Mouse (Mus musculus) CH12.LX (cell line): ENCODE measurements around the gene Olfr314. TPM values are rescaled to one million over a fixed set of nuclear protein-coding genes. Genes with fewer than 3 reads are reported as not detected.

Source experiments
- DNase-seq: peaks from one replicate; pipeline ENCODE4 v3.0.0-alpha.2; 2013; ENCODE audit errors: extremely low read depth
- H3K27ac ChIP-seq: 2 replicates; pipeline ENCODE4 v1.5.1; 2012; ENCODE audit warnings: low read depth, mild to moderate bottlenecking, control low read depth, moderate library complexity; ENCODE audit not compliant: insufficient read depth
- H3K27me3 ChIP-seq: replicated peaks from 2 replicates; pipeline ENCODE3; 2012; ENCODE audit warnings: inconsistent platforms
- H3K36me3 ChIP-seq, 2 experiments: replicated peaks in 1 of 2; 2 replicates each; pipeline versions ENCODE3 to v1.6.1; 2012; ENCODE audit warnings: inconsistent platforms in 1 of 2, low read length in 1 of 2, mild to moderate bottlenecking in 1 of 2, mixed read lengths in 1 of 2, moderate library complexity in 1 of 2; ENCODE audit not compliant: control insufficient read depth in 1 of 2, insufficient read depth in 1 of 2
- H3K4me1 ChIP-seq, 2 experiments: 2 replicates each; pipeline ENCODE4 v1.6.1; 2012; ENCODE audit warnings: inconsistent platforms in 1 of 2, moderate library complexity in 1 of 2; ENCODE audit not compliant: insufficient read depth in 2 of 2, control insufficient read depth in 1 of 2
- H3K4me2 ChIP-seq: 2 replicates; pipeline ENCODE4 v1.6.1; 2012; ENCODE audit warnings: low read depth, mild to moderate bottlenecking, control low read depth; ENCODE audit not compliant: poor library complexity, insufficient read depth, severe bottlenecking
- H3K4me3 ChIP-seq, 3 experiments: fragments of 150-350 bp in 1 of 3; sonication (generic) in 1 of 3; replicated peaks in 1 of 3; 2 replicates each; pipeline versions ENCODE3 to v1.5.1; 2011 to 2012; ENCODE audit warnings: low read depth in 2 of 3, low read length in 2 of 3, mild to moderate bottlenecking in 2 of 3, moderate library complexity in 2 of 3, control low read depth in 1 of 3, improper control_type of control experiment in 1 of 3, inconsistent platforms in 1 of 3, mixed read lengths in 1 of 3; ENCODE audit not compliant: poor library complexity in 1 of 3
- H3K79me2 ChIP-seq: replicated peaks from 2 replicates; pipeline ENCODE4 v1.6.1; 2012; ENCODE audit warnings: mild to moderate bottlenecking, moderate library complexity; ENCODE audit not compliant: control insufficient read depth, poor library complexity, insufficient read depth, severe bottlenecking; ENCODE audit errors: extremely low read depth
- H3K9ac ChIP-seq: 2 replicates; pipeline ENCODE4 v1.6.1; 2012; ENCODE audit warnings: low read depth, mild to moderate bottlenecking, control low read depth, moderate library complexity; ENCODE audit not compliant: insufficient read depth
- H3K9me3 ChIP-seq: replicated peaks from 2 replicates; pipeline ENCODE3; 2012; ENCODE audit warnings: low read length, inconsistent platforms, mixed read lengths
- CHD1 ChIP-seq: IDR thresholded peaks from 2 replicates; pipeline ENCODE4 v1.6.1; 2012; ENCODE audit warnings: low read depth, low read length, improper control_type of control experiment, inconsistent platforms
- CHD2 ChIP-seq: IDR thresholded peaks from 2 replicates; pipeline ENCODE4 v1.6.1; 2011; ENCODE audit warnings: low read length, improper control_type of control experiment
- CTCF ChIP-seq, 2 experiments: IDR thresholded peaks in 1 of 2; conservative IDR thresholded peaks in 1 of 2; 2 replicates each; pipeline ENCODE4 v1.5.1; 2011 to 2012; ENCODE audit warnings: low read depth in 2 of 2, low read length in 2 of 2, improper control_type of control experiment in 1 of 2, inconsistent platforms in 1 of 2, mild to moderate bottlenecking in 1 of 2, moderate library complexity in 1 of 2
- EP300 ChIP-seq: IDR thresholded peaks from 2 replicates; pipeline ENCODE4 v1.6.1; 2011; ENCODE audit warnings: low read length, improper control_type of control experiment
- ETS1 ChIP-seq: conservative IDR thresholded peaks from 2 replicates; pipeline ENCODE4 v1.6.1; 2012; ENCODE audit warnings: low read depth, mild to moderate bottlenecking, inconsistent platforms, low read length, improper control_type of control experiment, moderate library complexity
- GABPA ChIP-seq: IDR thresholded peaks from 2 replicates; pipeline ENCODE4 v1.6.1; 2012; ENCODE audit warnings: low read depth, low read length, improper control_type of control experiment, inconsistent platforms; ENCODE audit not compliant: insufficient replicate concordance
- HCFC1 ChIP-seq: IDR thresholded peaks from 2 replicates; pipeline ENCODE4 v1.6.1; 2012; ENCODE audit warnings: low read depth, mild to moderate bottlenecking, inconsistent platforms, low read length, improper control_type of control experiment
- IRF4 ChIP-seq: IDR thresholded peaks from 2 replicates; pipeline ENCODE4 v1.6.1; 2014; ENCODE audit warnings: low read depth, mild to moderate bottlenecking, inconsistent platforms, low read length, improper control_type of control experiment
- JUN ChIP-seq: IDR thresholded peaks from 2 replicates; pipeline ENCODE4 v1.6.1; 2011; ENCODE audit warnings: low read depth, mild to moderate bottlenecking, low read length, improper control_type of control experiment, moderate library complexity; ENCODE audit not compliant: insufficient read depth
- KAT2A ChIP-seq: IDR thresholded peaks from 2 replicates; pipeline ENCODE4 v1.6.1; 2012; ENCODE audit warnings: low read length, improper control_type of control experiment, inconsistent platforms; ENCODE audit not compliant: insufficient replicate concordance
- MAX ChIP-seq: IDR thresholded peaks from 2 replicates; pipeline ENCODE4 v1.6.1; 2011; ENCODE audit warnings: low read length, improper control_type of control experiment
- MEF2A ChIP-seq: IDR thresholded peaks from 2 replicates; pipeline ENCODE4 v1.6.1; 2014; ENCODE audit warnings: low read depth, mild to moderate bottlenecking, inconsistent platforms, low read length, improper control_type of control experiment, borderline replicate concordance
- MXI1 ChIP-seq: IDR thresholded peaks from 2 replicates; pipeline ENCODE4 v1.6.1; 2011; ENCODE audit warnings: mild to moderate bottlenecking, low read depth, low read length, improper control_type of control experiment
- MYC ChIP-seq: IDR thresholded peaks from 2 replicates; pipeline ENCODE4 v1.6.1; 2011; ENCODE audit warnings: low read depth, mild to moderate bottlenecking, improper control_type of control experiment, low read length
- NELFE ChIP-seq: IDR thresholded peaks from 2 replicates; pipeline ENCODE4 v1.6.1; 2011; ENCODE audit warnings: low read depth, low read length, improper control_type of control experiment
- PAX5 ChIP-seq: IDR thresholded peaks from 2 replicates; pipeline ENCODE4 v1.6.1; 2012; ENCODE audit warnings: low read length, inconsistent platforms, mixed read lengths
- POLR2AphosphoS2 ChIP-seq: IDR thresholded peaks from 2 replicates; pipeline ENCODE4 v1.6.1; 2011; ENCODE audit warnings: low read depth, low read length, improper control_type of control experiment
- RAD21 ChIP-seq: IDR thresholded peaks from 2 replicates; pipeline ENCODE4 v1.6.1; 2011; ENCODE audit warnings: low read depth, mild to moderate bottlenecking, low read length, improper control_type of control experiment, moderate library complexity
- SIN3A ChIP-seq: IDR thresholded peaks from 2 replicates; pipeline ENCODE4 v1.6.1; 2012; ENCODE audit warnings: low read length, improper control_type of control experiment, inconsistent platforms
- TBP ChIP-seq: conservative IDR thresholded peaks from 2 replicates; pipeline ENCODE4 v1.6.1; 2011; ENCODE audit warnings: low read depth, low read length, improper control_type of control experiment
- USF1 ChIP-seq: IDR thresholded peaks from 2 replicates; pipeline ENCODE4 v1.6.1; 2014; ENCODE audit warnings: low read depth, mild to moderate bottlenecking, inconsistent platforms, low read length, improper control_type of control experiment
- ZKSCAN1 ChIP-seq: IDR thresholded peaks from 2 replicates; pipeline ENCODE4 v1.6.1; 2012; ENCODE audit warnings: low read depth, inconsistent platforms, low read length, improper control_type of control experiment, borderline replicate concordance
- ZMIZ1 ChIP-seq: IDR thresholded peaks from 2 replicates; pipeline ENCODE4 v1.6.1; 2012; ENCODE audit warnings: low read depth, mild to moderate bottlenecking, inconsistent platforms, low read length, improper control_type of control experiment
- dilution Hi-C: fragments of 300-500 bp; cut with MboI; formaldehyde crosslinking; loops from 2 replicates; pipeline ENCODE4 v1.14.3; 2020; ENCODE audit warnings: low sequenced_read_pairs; ENCODE audit not compliant: extremely low pct_unique_long_range_greater_than_20kb, extremely low pct_ligation_motif_present
- in situ Hi-C: fragments of 300-500 bp; cut with MboI; formaldehyde crosslinking; loops from 3 replicates; pipeline ENCODE4 v1.14.3; 2019; ENCODE audit warnings: low sequenced_read_pairs, low pct_ligation_motif_present, low pct_unique_long_range_greater_than_20kb, mixed read lengths
- polyA plus RNA-seq: library from polyadenylated mRNA; unstranded; fragments of >175 nt; gene quantifications from 2 replicates; pipeline ENCODE4 v1.2.1, GENCODE M21; 2012; ENCODE audit warnings: low read depth; ENCODE audit not compliant: insufficient read length
- total RNA-seq, 2 experiments: library from RNA; depleted of rRNA; stranded (reverse); fragments of 300-350 nt in 1 of 2; fragments of >200 nt in 1 of 2; gene quantifications; 2 replicates each; pipeline ENCODE4 v1.2.3; 2012 to 2014

Gene Olfr314
- total and polyA plus RNA-seq, 3 experiments = not detected

- peak; percentile 71 for DNase-seq
- Histone ChIP-seq H3K9me3 (no peaks in the 10 kb centered on the region), H3K9ac (0 out of 2 replicates have a peak overlapping the region, but pooled peaks have one; percentile 3), H3K4me1 (peaks cover 11 to 31% of the 10 kb centered on the region in 2 experiments), H3K27ac (0 out of 2 replicates have a peak overlapping the region, but pooled peaks have one; percentile 50), H3K79me2 (no peaks in the 10 kb centered on the region), H3K4me2 (peak overlapping the region; percentile 87), H3K27me3 (no peaks in the 10 kb centered on the region), H3K36me3 (no peaks in the 10 kb centered on the region), H3K4me3 (no peak overlapping the region)
- dilution Hi-C loops (no loop called here), in situ Hi-C loops (no loop called here)
- TF ChIP-seq ZKSCAN1 = no peak
- no peak for TF ChIP-seq HCFC1
- TF ChIP-seq JUN = peak; percentile 86
- peak; percentile 93 for TF ChIP-seq EP300
- peak; percentile 95 for TF ChIP-seq IRF4
- TF ChIP-seq PAX5 = no peak
- TF ChIP-seq CHD1 = no peak
- no peak for TF ChIP-seq USF1
- no peak for TF ChIP-seq CHD2
- peak; percentile 68 for TF ChIP-seq ETS1
- no peak for TF ChIP-seq NELFE
- 0 out of 2 replicates have a peak, but pooled peaks have one; percentile 9 for TF ChIP-seq MXI1
- no peak for TF ChIP-seq ZMIZ1
- TF ChIP-seq SIN3A = no peak
- no peak for TF ChIP-seq CTCF (conservative IDR thresholded peaks at IDR 0.05 in 1 of 2, IDR thresholded peaks at IDR 0.05 in 1 of 2; ENCODE audit: low read depth in 2 of 2, low read length in 2 of 2)
- no peak for TF ChIP-seq KAT2A
- no peak for TF ChIP-seq POLR2AphosphoS2
- no peak for TF ChIP-seq GABPA
- no peak for TF ChIP-seq MAX
- TF ChIP-seq TBP = no peak
- peak; percentile 88; the same call in 1 of the 2 replicates for TF ChIP-seq MEF2A
- TF ChIP-seq MYC = no peak
- no peak for TF ChIP-seq RAD21
Observed at GRCm38 (mm10) chr11:58790053-58790452, 7.3 kb downstream of the Olfr314 start.
